Mouse (Mus musculus): ENCODE results near the gene Tepsin. TPM values are rescaled to one million over a fixed set of nuclear protein-coding genes. Genes with fewer than 3 reads are reported as not detected.

Tepsin gene
- polyA plus RNA-seq, 1 experiment from 2014 or later = 22.0 TPM

DNA sequence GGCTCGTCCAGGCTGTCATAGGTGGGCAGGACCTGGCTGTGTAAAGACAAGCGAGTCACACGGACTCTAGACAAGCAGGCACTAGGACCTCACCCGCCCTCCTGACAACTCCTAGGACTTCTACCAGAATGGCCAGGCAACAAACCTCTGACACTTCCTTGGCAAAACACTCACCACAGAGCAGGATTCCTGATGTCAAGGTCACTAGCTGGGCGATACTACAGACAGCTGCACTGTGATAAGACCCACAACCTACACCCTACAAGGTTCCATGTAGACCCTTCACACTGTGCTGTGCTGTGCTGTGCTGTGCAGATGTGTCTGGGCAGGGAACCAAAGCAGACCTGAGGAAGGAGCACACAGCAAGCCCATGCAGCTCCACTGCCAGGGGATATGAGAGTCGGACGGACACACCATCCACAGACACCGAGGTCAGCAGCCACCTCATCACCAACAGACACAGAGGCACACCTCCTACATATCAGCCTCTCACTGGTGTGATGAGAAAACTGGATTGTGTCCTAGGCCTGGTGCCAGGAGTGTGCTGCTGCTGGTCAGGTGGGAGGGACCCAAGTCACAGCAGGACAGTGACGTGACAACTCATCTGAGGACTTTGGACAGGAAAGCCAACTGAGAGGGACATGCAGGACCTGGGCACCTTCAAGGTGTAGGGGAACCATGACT, 36.5 kb upstream of the Tepsin start:
- no peak for ATAC-seq (ENCODE audit: low FRiP score, low TSS enrichment)
- Histone ChIP-seq H3K27ac (ENCODE audit: low read length) (no peak overlapping the region), H3K9me3 (ENCODE audit: low read length) (no peaks in the 10 kb centered on the region), H3K9ac (replicated peaks; ENCODE audit: low read length) (no peak overlapping the region), H3K4me2 (replicated peaks; ENCODE audit: low read depth, low read length) (no peak overlapping the region), H3K27me3 (ENCODE audit: insufficient read depth, low read length) (no peaks in the 10 kb centered on the region), H3K4me1 (ENCODE audit: insufficient read depth, low read length) (peaks cover 16% of the 10 kb centered on the region), H3K4me3 (ENCODE audit: low read length) (no peak overlapping the region), H3K36me3 (ENCODE audit: insufficient read depth, low read length) (peaks cover 20% of the 10 kb centered on the region; the same call in 1 of the 2 replicates)
- WGBS = 93% methylated on average over 9 of the region's 9 CpGs

DNA sequence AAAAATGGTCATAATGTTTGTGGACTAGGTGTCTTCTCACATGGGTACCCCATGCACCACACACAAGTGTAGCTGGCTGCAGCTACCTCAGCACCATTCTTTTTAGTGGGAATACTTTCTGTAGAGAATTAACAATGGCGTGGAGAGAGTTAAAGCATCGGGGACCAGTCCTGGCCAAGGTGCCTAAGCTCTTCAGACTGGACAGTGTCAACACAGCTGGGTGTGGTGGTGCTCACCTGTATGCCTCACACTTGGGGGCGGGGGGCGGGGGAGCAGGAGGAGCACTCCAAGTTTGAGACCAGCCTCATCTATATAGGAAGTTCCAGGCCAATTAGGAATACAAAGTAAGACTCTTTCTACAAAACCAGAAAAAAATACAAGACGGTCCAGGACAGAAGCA, 35.6 kb upstream of the Tepsin start:
- peaks cover 23% of the 10 kb centered on the region; the same call in 1 of the 2 replicates for H3K36me3 ChIP-seq (ENCODE audit: insufficient read depth, low read length)
- 89% methylated on average over 5 of the region's 5 CpGs for WGBS
- H3K4me2 ChIP-seq (replicated peaks; ENCODE audit: low read depth, low read length) = no peak overlapping the region
- H3K27me3 ChIP-seq (ENCODE audit: insufficient read depth, low read length) = no peaks in the 10 kb centered on the region
- H3K4me3 ChIP-seq (ENCODE audit: low read length) = no peak overlapping the region
- no peak overlapping the region for H3K9ac ChIP-seq (replicated peaks; ENCODE audit: low read length)
- no peak for ATAC-seq (ENCODE audit: low FRiP score, low TSS enrichment)
- no peak overlapping the region for H3K27ac ChIP-seq (ENCODE audit: low read length)
- H3K4me1 ChIP-seq (ENCODE audit: insufficient read depth, low read length) = peaks cover 16% of the 10 kb centered on the region
- no peaks in the 10 kb centered on the region for H3K9me3 ChIP-seq (ENCODE audit: low read length)

DNA sequence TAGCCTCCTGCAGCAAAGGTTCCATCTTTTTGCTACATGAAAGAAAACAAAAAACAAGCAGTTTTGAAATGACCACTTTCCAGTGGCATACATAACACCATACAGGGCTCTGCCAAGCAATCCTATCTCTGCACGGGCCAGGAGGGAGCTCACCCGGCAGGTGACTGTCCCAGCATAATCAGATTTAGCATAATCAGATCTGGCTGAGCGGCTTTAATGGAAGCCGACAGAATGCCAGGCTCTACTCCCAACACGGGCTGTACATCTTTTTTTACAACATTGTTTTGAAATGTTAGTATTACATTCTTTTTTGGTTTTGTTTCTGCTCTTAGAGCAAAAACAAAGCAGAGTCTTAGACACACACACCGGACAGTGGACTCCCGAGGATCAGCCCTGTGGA, 30.8 kb upstream of the Tepsin start:
- no peaks in the 10 kb centered on the region for H3K27me3 ChIP-seq (ENCODE audit: insufficient read depth, low read length)
- H3K9me3 ChIP-seq (ENCODE audit: low read length) = no peaks in the 10 kb centered on the region
- H3K9ac ChIP-seq (replicated peaks; ENCODE audit: low read length) = no peak overlapping the region
- no peak overlapping the region for H3K4me3 ChIP-seq (ENCODE audit: low read length)
- H3K27ac ChIP-seq (ENCODE audit: low read length) = no peak overlapping the region
- 78% methylated on average over 7 of the region's 7 CpGs for WGBS
- H3K4me1 ChIP-seq (ENCODE audit: insufficient read depth, low read length) = no peaks in the 10 kb centered on the region
- no peak overlapping the region for H3K4me2 ChIP-seq (replicated peaks; ENCODE audit: low read depth, low read length)
- peaks cover 31% of the 10 kb centered on the region for H3K36me3 ChIP-seq (ENCODE audit: insufficient read depth, low read length)
- no peak for ATAC-seq (ENCODE audit: low FRiP score, low TSS enrichment)

DNA sequence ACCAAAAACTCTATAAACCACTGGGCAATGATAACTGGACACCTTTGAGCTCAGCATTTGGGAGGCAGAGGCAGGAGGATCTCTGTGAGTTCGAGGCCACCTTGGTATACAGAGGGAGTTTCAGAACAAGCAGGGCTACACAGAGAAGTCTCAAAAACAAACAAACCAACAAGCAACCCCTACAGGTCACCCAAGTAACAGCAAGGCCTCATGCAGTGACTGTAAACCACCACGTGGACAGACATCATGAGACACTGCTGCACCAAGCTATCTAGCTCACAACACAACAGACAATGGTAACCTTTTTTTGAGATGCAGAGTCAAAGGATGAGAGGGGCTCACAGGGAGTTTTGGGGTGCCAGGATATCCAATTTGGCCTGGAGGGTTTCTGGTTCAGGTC, 28.3 kb upstream of the Tepsin start:
- Histone ChIP-seq H3K36me3 (ENCODE audit: insufficient read depth, low read length) (peaks cover 27% of the 10 kb centered on the region), H3K27ac (ENCODE audit: low read length) (no peak overlapping the region), H3K4me1 (ENCODE audit: insufficient read depth, low read length) (no peaks in the 10 kb centered on the region), H3K9me3 (ENCODE audit: low read length) (no peaks in the 10 kb centered on the region), H3K27me3 (ENCODE audit: insufficient read depth, low read length) (no peaks in the 10 kb centered on the region), H3K9ac (replicated peaks; ENCODE audit: low read length) (no peak overlapping the region), H3K4me3 (ENCODE audit: low read length) (no peak overlapping the region), H3K4me2 (replicated peaks; ENCODE audit: low read depth, low read length) (no peak overlapping the region)
- ATAC-seq (ENCODE audit: low FRiP score, low TSS enrichment) = no peak
- 93% methylated on average over 2 of the region's 2 CpGs for WGBS

DNA sequence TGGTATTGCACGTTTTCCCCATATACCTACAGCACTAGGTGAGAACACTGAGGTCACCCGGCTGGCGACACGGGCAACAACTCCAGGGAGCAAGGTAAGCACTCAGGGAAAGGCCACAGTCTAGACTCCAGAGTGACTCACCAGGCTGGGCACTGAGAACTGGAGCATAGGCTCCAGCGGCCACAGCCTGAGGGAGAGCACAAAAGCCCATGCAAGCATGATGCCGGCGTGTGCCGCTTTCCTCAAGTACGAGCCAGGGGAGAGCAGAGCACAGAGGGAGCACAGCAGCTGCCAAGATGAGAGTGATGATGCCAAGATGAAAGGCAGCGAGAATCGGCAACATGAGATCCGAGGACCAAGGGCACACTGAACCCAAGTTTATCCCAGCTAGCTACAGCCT, 23.6 kb upstream of the Tepsin start:
- Histone ChIP-seq H3K4me2 (replicated peaks; ENCODE audit: low read depth, low read length) (no peak overlapping the region), H3K27ac (ENCODE audit: low read length) (no peak overlapping the region), H3K4me1 (ENCODE audit: insufficient read depth, low read length) (no peaks in the 10 kb centered on the region), H3K27me3 (ENCODE audit: insufficient read depth, low read length) (no peaks in the 10 kb centered on the region), H3K9me3 (ENCODE audit: low read length) (no peaks in the 10 kb centered on the region), H3K9ac (replicated peaks; ENCODE audit: low read length) (no peak overlapping the region), H3K4me3 (ENCODE audit: low read length) (no peak overlapping the region), H3K36me3 (ENCODE audit: insufficient read depth, low read length) (peaks cover 7% of the 10 kb centered on the region; the same call in 1 of the 2 replicates)
- ATAC-seq (ENCODE audit: low FRiP score, low TSS enrichment) = no peak
- 68% methylated on average over 12 of the region's 12 CpGs for WGBS

DNA sequence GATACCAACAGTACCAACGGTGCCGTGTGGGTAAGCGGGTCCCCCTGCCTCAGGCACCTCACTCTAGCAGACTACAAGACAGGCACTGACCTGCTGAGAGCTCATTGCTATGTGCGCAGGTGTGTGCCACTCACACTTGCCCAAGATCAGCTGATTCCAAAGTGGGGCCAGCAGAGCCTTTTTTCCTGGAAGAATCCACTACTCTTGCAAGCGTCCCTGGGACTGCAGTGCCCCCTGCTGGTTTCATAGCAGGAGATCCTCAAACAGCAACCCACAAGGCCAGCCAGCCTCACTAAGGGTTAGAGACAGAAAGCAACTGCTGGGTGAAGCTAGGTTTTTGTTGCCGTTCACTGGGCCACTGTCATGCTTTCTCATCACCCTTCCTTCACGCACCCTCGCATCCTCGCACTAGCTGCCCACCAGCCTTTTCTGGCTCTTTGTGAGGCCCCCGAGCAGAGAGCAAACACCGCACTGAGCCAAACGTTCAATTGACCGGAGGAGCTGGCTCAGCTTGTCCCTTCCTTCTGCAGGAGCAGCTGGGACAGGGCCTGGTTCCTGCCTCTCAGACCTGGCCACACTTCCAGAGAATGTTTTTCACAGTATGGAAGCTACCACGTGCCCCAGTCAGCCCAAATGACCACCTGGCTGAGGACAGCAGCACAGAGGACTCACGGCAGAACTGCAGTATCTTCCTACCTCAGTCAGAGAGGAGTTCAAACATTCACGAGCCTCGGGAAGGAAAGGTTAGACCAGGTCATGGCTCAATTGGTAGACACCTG, 22.3 kb upstream of the Tepsin start:
- H3K27ac ChIP-seq (ENCODE audit: low read length) = no peak overlapping the region
- no peak overlapping the region for H3K4me3 ChIP-seq (ENCODE audit: low read length)
- H3K4me2 ChIP-seq (replicated peaks; ENCODE audit: low read depth, low read length) = no peak overlapping the region
- no peaks in the 10 kb centered on the region for H3K27me3 ChIP-seq (ENCODE audit: insufficient read depth, low read length)
- no peak for ATAC-seq (ENCODE audit: low FRiP score, low TSS enrichment)
- H3K36me3 ChIP-seq (ENCODE audit: insufficient read depth, low read length) = peaks cover 8% of the 10 kb centered on the region; the same call in 1 of the 2 replicates
- 87% methylated on average over 17 of the region's 17 CpGs for WGBS
- H3K9ac ChIP-seq (replicated peaks; ENCODE audit: low read length) = no peak overlapping the region
- no peaks in the 10 kb centered on the region for H3K4me1 ChIP-seq (ENCODE audit: insufficient read depth, low read length)
- H3K9me3 ChIP-seq (ENCODE audit: low read length) = no peaks in the 10 kb centered on the region

DNA sequence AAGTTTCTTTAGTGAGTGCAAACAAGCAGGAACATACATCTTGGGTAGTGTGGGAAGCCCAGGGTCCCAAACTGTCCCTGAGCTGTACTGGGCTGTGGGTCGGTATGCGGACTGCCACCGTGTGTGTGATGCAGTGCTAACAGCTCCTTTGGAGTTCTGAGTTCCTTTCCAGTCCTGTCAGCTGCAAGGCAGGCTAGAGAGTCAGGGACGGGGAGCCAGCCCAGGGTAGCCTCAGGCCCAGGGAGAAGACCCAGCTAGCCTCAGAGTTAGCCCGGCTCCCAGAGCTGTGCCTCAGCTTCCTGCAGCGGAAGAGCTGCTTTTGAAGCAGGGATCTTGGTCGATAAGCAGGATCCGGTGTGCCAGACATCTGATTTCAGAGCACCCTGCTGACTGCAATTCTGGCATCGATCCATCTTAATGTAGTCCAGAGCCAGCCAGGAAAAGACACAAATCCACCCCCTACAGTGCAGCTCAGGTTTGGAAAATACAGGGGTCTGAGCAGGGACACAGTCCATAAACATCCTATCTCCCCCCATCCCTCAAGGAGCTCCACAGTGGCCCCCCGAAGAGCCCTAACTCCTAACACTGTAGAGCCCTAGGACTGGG, 21.5 kb upstream of the Tepsin start:
- no peak overlapping the region for H3K4me3 ChIP-seq (ENCODE audit: low read length)
- H3K27ac ChIP-seq (ENCODE audit: low read length) = no peak overlapping the region
- no peak for ATAC-seq (ENCODE audit: low FRiP score, low TSS enrichment)
- 87% methylated on average over 10 of the region's 10 CpGs for WGBS
- no peak overlapping the region for H3K9ac ChIP-seq (replicated peaks; ENCODE audit: low read length)
- no peaks in the 10 kb centered on the region for H3K9me3 ChIP-seq (ENCODE audit: low read length)
- no peaks in the 10 kb centered on the region for H3K27me3 ChIP-seq (ENCODE audit: insufficient read depth, low read length)
- no peaks in the 10 kb centered on the region for H3K4me1 ChIP-seq (ENCODE audit: insufficient read depth, low read length)
- H3K36me3 ChIP-seq (ENCODE audit: insufficient read depth, low read length) = peaks cover 14% of the 10 kb centered on the region
- no peak overlapping the region for H3K4me2 ChIP-seq (replicated peaks; ENCODE audit: low read depth, low read length)

DNA sequence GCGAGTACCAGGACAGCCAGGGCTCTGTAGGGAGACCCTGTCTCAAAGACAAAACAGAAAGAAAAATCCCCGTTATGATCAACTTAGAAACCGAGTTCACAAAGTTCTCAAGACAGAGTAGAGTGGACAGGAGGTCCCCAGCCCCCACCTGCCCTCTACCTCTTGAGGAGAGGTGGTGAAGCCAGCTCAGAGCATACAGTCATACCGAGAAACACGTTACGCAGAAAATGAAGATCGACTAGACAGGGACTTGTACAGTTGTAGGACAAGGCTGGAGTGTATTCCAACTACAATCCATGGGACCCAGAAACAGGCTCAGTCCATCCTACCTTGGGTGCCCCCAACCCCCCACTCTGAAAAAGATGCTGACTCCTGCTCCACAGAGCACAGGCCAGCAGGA, 20.6 kb upstream of the Tepsin start:
- no peak for ATAC-seq (ENCODE audit: low FRiP score, low TSS enrichment)
- no peak overlapping the region for H3K4me2 ChIP-seq (replicated peaks; ENCODE audit: low read depth, low read length)
- peaks cover 14% of the 10 kb centered on the region for H3K36me3 ChIP-seq (ENCODE audit: insufficient read depth, low read length)
- WGBS = 91% methylated on average over 7 of the region's 7 CpGs
- H3K4me3 ChIP-seq (ENCODE audit: low read length) = no peak overlapping the region
- no peaks in the 10 kb centered on the region for H3K4me1 ChIP-seq (ENCODE audit: insufficient read depth, low read length)
- no peak overlapping the region for H3K27ac ChIP-seq (ENCODE audit: low read length)
- no peaks in the 10 kb centered on the region for H3K27me3 ChIP-seq (ENCODE audit: insufficient read depth, low read length)
- H3K9ac ChIP-seq (replicated peaks; ENCODE audit: low read length) = no peak overlapping the region
- H3K9me3 ChIP-seq (ENCODE audit: low read length) = no peaks in the 10 kb centered on the region

DNA sequence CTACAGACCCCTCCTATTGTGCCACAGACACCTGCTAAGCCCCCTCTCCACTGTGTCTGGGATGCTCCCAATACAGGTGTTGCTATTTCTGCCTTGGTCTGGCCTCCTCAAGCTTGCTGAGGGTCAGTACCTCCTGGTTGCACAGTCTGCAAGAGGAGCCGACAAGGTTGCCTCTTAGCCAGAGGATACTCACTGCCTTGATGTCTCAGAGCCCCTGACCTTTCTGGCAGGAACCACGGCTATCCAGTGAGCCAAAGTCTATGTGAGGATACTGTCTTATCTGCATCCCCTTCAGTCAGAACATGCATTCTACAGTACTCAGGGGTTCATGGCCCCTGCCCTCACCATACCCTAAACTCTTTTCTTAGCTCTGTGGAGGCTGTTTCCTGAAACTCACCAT, 19.1 kb upstream of the Tepsin start:
- Histone ChIP-seq H3K27me3 (ENCODE audit: insufficient read depth, low read length) (no peaks in the 10 kb centered on the region), H3K4me3 (ENCODE audit: low read length) (no peak overlapping the region), H3K4me1 (ENCODE audit: insufficient read depth, low read length) (no peaks in the 10 kb centered on the region), H3K4me2 (replicated peaks; ENCODE audit: low read depth, low read length) (no peak overlapping the region), H3K9ac (replicated peaks; ENCODE audit: low read length) (no peak overlapping the region), H3K27ac (ENCODE audit: low read length) (no peak overlapping the region), H3K36me3 (ENCODE audit: insufficient read depth, low read length) (peaks cover 14% of the 10 kb centered on the region), H3K9me3 (ENCODE audit: low read length) (no peaks in the 10 kb centered on the region)
- 75% methylated on average over 2 of the region's 2 CpGs for WGBS
- no peak for ATAC-seq (ENCODE audit: low FRiP score, low TSS enrichment)

All from kidney, embryonic 16.5 days (tissue).